Mouse (Mus musculus): ENCODE results near the gene Foxc1. TPM values are rescaled to one million over a fixed set of nuclear protein-coding genes. Genes with fewer than 3 reads are reported as not detected.

Foxc1 gene
- total and polyA plus RNA-seq, 3 experiments = not detected

DNA sequence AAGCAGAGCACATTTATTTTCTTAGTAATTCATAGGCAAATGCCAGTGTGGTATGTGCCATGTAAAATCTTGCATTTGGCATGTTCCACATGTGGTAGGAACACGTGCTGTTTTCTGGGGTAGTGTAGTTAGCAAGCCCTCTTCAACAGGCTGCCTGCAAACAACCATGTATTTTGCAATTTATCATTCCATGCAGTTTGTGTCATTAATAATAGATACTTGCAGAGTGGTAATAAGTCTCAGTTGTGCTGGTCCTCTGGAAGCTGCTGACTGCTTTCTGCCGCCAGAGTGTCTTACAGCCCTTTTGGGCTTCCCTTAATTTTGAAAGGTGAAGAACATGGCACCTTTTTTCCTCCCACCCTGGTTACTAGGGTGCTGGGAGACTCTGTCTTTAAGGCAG, 6.3 kb downstream of the Foxc1 start:
- Histone ChIP-seq H3K36me3 (replicated peaks in 1 of 2; ENCODE audit: control insufficient read depth in 1 of 2, insufficient read depth in 1 of 2, low read length in 1 of 2) (peaks cover 0 to 6% of the 10 kb centered on the region in 2 experiments), H3K4me2 (ENCODE audit: insufficient read depth, low read depth, poor library complexity, severe bottlenecking) (no peak overlapping the region), H3K4me1 (ENCODE audit: control insufficient read depth in 1 of 2, insufficient read depth in 2 of 2) (no peaks in the 10 kb centered on the region), H3K9ac (ENCODE audit: insufficient read depth, low read depth) (no peak overlapping the region), H3K9me3 (replicated peaks; ENCODE audit: low read length) (peaks cover 18% of the 10 kb centered on the region), H3K4me3 (replicated peaks in 1 of 3; ENCODE audit: low read depth in 2 of 3, low read length in 2 of 3, poor library complexity in 1 of 3) (no peak overlapping the region), H3K27ac (ENCODE audit: insufficient read depth, low read depth) (no peak overlapping the region), H3K27me3 (replicated peaks) (no peaks in the 10 kb centered on the region), H3K79me2 (replicated peaks; ENCODE audit: control insufficient read depth, extremely low read depth, insufficient read depth, poor library complexity, severe bottlenecking) (no peaks in the 10 kb centered on the region)
- in situ Hi-C loops (cut with MboI; ENCODE audit: low pct_ligation_motif_present, low pct_unique_long_range_greater_than_20kb, low sequenced_read_pairs) (loop anchor here (25.0 kb wide), 1 partner anchor 400 kb away; no protein-coding TSS in a partner anchor), dilution Hi-C loops (cut with MboI; ENCODE audit: extremely low pct_ligation_motif_present, extremely low pct_unique_long_range_greater_than_20kb, low sequenced_read_pairs) (no loop called here)
- no peak for DNase-seq (ENCODE audit: extremely low read depth)
- TF ChIP-seq NELFE (IDR thresholded peaks at IDR 0.05; ENCODE audit: low read depth, low read length) (no peak), CHD2 (IDR thresholded peaks at IDR 0.05; ENCODE audit: low read length) (no peak), NRF1 (IDR thresholded peaks at IDR 0.05; ENCODE audit: low read depth, low read length) (no peak), SIN3A (IDR thresholded peaks at IDR 0.05; ENCODE audit: low read length) (no peak), HCFC1 (IDR thresholded peaks at IDR 0.05; ENCODE audit: low read depth, low read length) (no peak), TCF12 (IDR thresholded peaks at IDR 0.05; ENCODE audit: low read depth, low read length) (no peak), TBP (conservative IDR thresholded peaks at IDR 0.05; ENCODE audit: low read depth, low read length) (no peak), IRF4 (IDR thresholded peaks at IDR 0.05; ENCODE audit: low read depth, low read length) (no peak), JUND (conservative IDR thresholded peaks at IDR 0.05; ENCODE audit: low read depth, low read length) (no peak), UBTF (IDR thresholded peaks at IDR 0.05; ENCODE audit: low read depth, low read length) (no peak), POLR2AphosphoS2 (IDR thresholded peaks at IDR 0.05; ENCODE audit: low read depth, low read length) (no peak)

DNA sequence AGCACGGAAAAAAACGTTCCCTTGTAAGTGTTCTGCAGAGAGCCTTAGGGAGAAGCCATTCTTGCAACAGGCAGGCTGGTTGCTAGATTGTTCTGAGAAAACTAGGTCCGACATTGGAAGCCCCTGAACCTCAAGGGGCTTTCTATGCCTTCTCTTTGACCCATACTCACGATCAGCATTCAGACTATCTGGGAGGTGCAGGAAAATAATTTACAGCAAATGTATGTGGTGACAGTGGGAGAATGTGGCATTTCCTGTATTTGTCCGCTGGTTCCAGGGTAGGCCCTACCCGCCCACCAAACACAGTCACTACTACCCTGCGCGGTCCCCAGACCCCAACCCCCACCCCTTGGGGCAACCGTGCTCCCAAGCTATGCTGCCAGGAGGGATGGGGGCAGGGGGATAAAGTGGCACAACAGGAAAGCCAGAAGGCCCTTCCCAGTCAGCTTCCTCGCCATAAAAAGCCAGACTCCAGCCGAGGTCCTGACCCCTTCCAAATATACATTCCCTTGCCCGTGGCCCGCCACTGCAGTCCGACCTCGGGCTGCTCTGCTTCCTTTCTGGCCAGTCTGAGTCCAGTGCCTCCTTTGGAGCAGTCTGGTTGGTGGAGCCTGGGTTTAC, 9.1 kb downstream of the Foxc1 start:
- in situ Hi-C loops (cut with MboI; ENCODE audit: low pct_ligation_motif_present, low pct_unique_long_range_greater_than_20kb, low sequenced_read_pairs) (loop anchor here (25.0 kb wide), 1 partner anchor 397 kb away; no protein-coding TSS in a partner anchor), dilution Hi-C loops (cut with MboI; ENCODE audit: extremely low pct_ligation_motif_present, extremely low pct_unique_long_range_greater_than_20kb, low sequenced_read_pairs) (no loop called here)
- Histone ChIP-seq H3K27me3 (replicated peaks) (no peaks in the 10 kb centered on the region), H3K79me2 (replicated peaks; ENCODE audit: control insufficient read depth, extremely low read depth, insufficient read depth, poor library complexity, severe bottlenecking) (no peaks in the 10 kb centered on the region), H3K4me3 (replicated peaks in 1 of 3; ENCODE audit: low read depth in 2 of 3, low read length in 2 of 3, poor library complexity in 1 of 3) (no peak overlapping the region), H3K4me2 (ENCODE audit: insufficient read depth, low read depth, poor library complexity, severe bottlenecking) (no peak overlapping the region), H3K4me1 (ENCODE audit: control insufficient read depth in 1 of 2, insufficient read depth in 2 of 2) (peaks cover 0 to under 1% of the 10 kb centered on the region in 2 experiments; a peak in 1 of 4 replicates), H3K9me3 (replicated peaks; ENCODE audit: low read length) (peaks cover 8% of the 10 kb centered on the region), H3K9ac (ENCODE audit: insufficient read depth, low read depth) (no peak overlapping the region), H3K27ac (ENCODE audit: insufficient read depth, low read depth) (no peak overlapping the region), H3K36me3 (replicated peaks in 1 of 2; ENCODE audit: control insufficient read depth in 1 of 2, insufficient read depth in 1 of 2, low read length in 1 of 2) (peaks cover 0 to 5% of the 10 kb centered on the region in 2 experiments)
- DNase-seq (ENCODE audit: extremely low read depth) = no peak
- no peak for TF ChIP-seq USF1 (IDR thresholded peaks at IDR 0.05; ENCODE audit: low read depth, low read length)
- TF ChIP-seq MEF2A (IDR thresholded peaks at IDR 0.05; ENCODE audit: borderline replicate concordance, low read depth, low read length) = no peak
- TF ChIP-seq USF2 (conservative IDR thresholded peaks at IDR 0.05; ENCODE audit: low read depth, low read length) = no peak
- no peak for TF ChIP-seq PAX5 (IDR thresholded peaks at IDR 0.05; ENCODE audit: low read length)
- no peak for TF ChIP-seq MAX (IDR thresholded peaks at IDR 0.05; ENCODE audit: low read length)
- no peak for TF ChIP-seq ELF1 (IDR thresholded peaks at IDR 0.05; ENCODE audit: low read depth, low read length)
- no peak for TF ChIP-seq NRF1 (IDR thresholded peaks at IDR 0.05; ENCODE audit: low read depth, low read length)
- TF ChIP-seq ZKSCAN1 (IDR thresholded peaks at IDR 0.05; ENCODE audit: borderline replicate concordance, low read depth, low read length) = no peak
- no peak for TF ChIP-seq ZMIZ1 (IDR thresholded peaks at IDR 0.05; ENCODE audit: low read depth, low read length)
- no peak for TF ChIP-seq ZC3H11A (IDR thresholded peaks at IDR 0.05; ENCODE audit: low read depth, low read length)
- no peak for TF ChIP-seq MXI1 (IDR thresholded peaks at IDR 0.05; ENCODE audit: low read depth, low read length)
- TF ChIP-seq MAFK (IDR thresholded peaks at IDR 0.05; ENCODE audit: insufficient replicate concordance, low read length) = no peak
- TF ChIP-seq CHD1 (IDR thresholded peaks at IDR 0.05; ENCODE audit: low read depth, low read length) = no peak
- TF ChIP-seq POLR2AphosphoS2 (IDR thresholded peaks at IDR 0.05; ENCODE audit: low read depth, low read length) = no peak
- no peak for TF ChIP-seq BHLHE40 (IDR thresholded peaks at IDR 0.05; ENCODE audit: low read depth, low read length)
- TF ChIP-seq MAZ (IDR thresholded peaks at IDR 0.05; ENCODE audit: low read depth, low read length) = no peak
- TF ChIP-seq E2F4 (IDR thresholded peaks at IDR 0.05; ENCODE audit: insufficient replicate concordance, low read depth, low read length) = no peak
- TF ChIP-seq CTCF (conservative IDR thresholded peaks at IDR 0.05 in 1 of 2, IDR thresholded peaks at IDR 0.05 in 1 of 2; ENCODE audit: low read depth in 2 of 2, low read length in 2 of 2) = no peak
- no peak for TF ChIP-seq MYC (IDR thresholded peaks at IDR 0.05; ENCODE audit: low read depth, low read length)
- TF ChIP-seq KAT2A (IDR thresholded peaks at IDR 0.05; ENCODE audit: insufficient replicate concordance, low read length) = no peak

All from CH12.LX (cell line).